Mouse (Mus musculus) hindbrain, postnatal 0 days (tissue): ENCODE measurements around the gene Gm156. TPM values are rescaled to one million over a fixed set of nuclear protein-coding genes. Genes with fewer than 3 reads are reported as not detected.

ENCODE experiments used
- ATAC-seq: fragments of 200-750 bp; cut with Nextera tagmentation; 2 replicates; pipeline ENCODE4 v1.8.0; 2017; ENCODE audit warnings: mild to moderate bottlenecking, moderate TSS enrichment, moderate library complexity
- DNase-seq: peaks from one replicate; pipeline ENCODE4 v3.0.0-alpha.2; 2015; ENCODE audit warnings: low spot score
- H3K27ac ChIP-seq: fragments of 300-500 bp; sonication (generic); 2 replicates; pipeline ENCODE4 v1.5.1; 2014; ENCODE audit warnings: mild to moderate bottlenecking
- H3K27me3 ChIP-seq: fragments of 300-500 bp; sonication (generic); 2 replicates; pipeline ENCODE4 v1.6.1; 2014; ENCODE audit warnings: low read length, mixed read lengths; ENCODE audit not compliant: insufficient read depth
- H3K36me3 ChIP-seq: fragments of 300-500 bp; sonication (generic); 2 replicates; pipeline ENCODE4 v1.6.1; 2014; ENCODE audit warnings: low read length, mixed read lengths; ENCODE audit not compliant: insufficient read depth
- H3K4me1 ChIP-seq: fragments of 300-500 bp; sonication (generic); 2 replicates; pipeline ENCODE4 v1.6.1; 2014; ENCODE audit warnings: antibody characterized with exemption, low read length, mixed read lengths; ENCODE audit not compliant: insufficient read depth
- H3K4me2 ChIP-seq: fragments of 300-500 bp; sonication (generic); 2 replicates; pipeline ENCODE4 v1.6.1; 2014; ENCODE audit warnings: low read depth, mild to moderate bottlenecking, low read length, moderate library complexity, mixed read lengths
- H3K4me3 ChIP-seq: fragments of 300-500 bp; sonication (generic); 2 replicates; pipeline ENCODE4 v1.5.1; 2014; ENCODE audit warnings: low read length
- H3K9ac ChIP-seq: fragments of 300-500 bp; sonication (generic); replicated peaks from 2 replicates; pipeline ENCODE4 v1.6.1; 2014; ENCODE audit warnings: mild to moderate bottlenecking, low read length, moderate library complexity, mixed read lengths
- H3K9me3 ChIP-seq: fragments of 300-500 bp; sonication (generic); 2 replicates; pipeline ENCODE4 v1.6.1; 2016; ENCODE audit warnings: low read length, mixed read lengths
- CTCF ChIP-seq: IDR thresholded peaks from 2 replicates; pipeline ENCODE4 v1.5.1; 2016; ENCODE audit warnings: antibody characterized with exemption, control low read depth, low read depth
- WGBS: fragments of 180-500 bp; shearing (Covaris S2); extraction: QIAGEN DNeasy Blood & Tissue Kit; methylation state at CpG from one replicate; pipeline ENCODE4 v1.1.7; 2014; 5-methylcytosine and 5-hydroxymethylcytosine counted together
- polyA plus RNA-seq: library from polyadenylated mRNA; unstranded; fragments of >200 nt; fragmentation: Nextera tagmentation; extraction: Ambion mirVana; gene quantifications from 2 replicates; pipeline ENCODE4 v1.2.1, GENCODE M21; 2015
- total RNA-seq: library from RNA; depleted of rRNA; stranded (reverse); fragments of >200 nt; gene quantifications from 2 replicates; pipeline ENCODE4 v1.2.3, GENCODE M21; 2014; rRNA removed

Gm156 gene
- total and polyA plus RNA-seq, 2 experiments from 2014 or later = not detected

DNA sequence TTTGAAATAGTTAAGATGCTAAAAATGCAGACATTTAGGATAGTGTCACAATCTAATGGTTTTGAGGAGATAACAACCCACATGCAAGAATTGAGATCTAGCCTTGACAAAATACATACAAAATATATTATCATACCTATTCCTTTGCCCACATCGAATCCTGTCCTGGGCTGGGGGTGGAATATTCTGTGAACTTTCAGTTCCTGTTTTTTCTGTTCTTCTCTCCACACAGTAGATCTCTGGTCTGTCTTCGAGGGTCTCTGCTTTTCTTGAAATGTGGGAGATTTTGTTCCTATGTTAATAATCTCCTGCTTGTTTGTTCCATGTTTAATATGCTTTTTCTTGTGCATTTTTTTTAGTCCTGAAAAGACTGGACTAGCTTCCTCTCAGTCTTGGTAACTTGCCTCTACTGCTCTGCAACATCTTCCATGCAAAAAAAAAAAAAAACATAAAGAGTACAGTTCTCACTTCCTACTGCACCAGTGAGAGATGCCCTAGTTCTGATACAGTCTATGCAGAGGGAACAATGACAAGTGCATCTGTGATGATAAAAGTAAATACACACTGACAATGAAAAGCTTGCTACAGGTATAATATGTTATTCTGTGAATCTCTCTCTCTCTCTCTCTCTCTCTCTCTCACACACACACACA lies 43.9 kb downstream of the Gm156 start, which contains the start of gene Klri2:
Klri2 (minus strand) TSS at position 416 of the 653 bp plus-strand sequence.
- Histone ChIP-seq H3K27ac (no peak within 1 kb of the TSS), H3K9ac (no peak within 1 kb of the TSS), H3K36me3 (no peaks in the 10 kb centered on the region), H3K9me3 (no peaks in the 10 kb centered on the region), H3K4me1 (no peaks in the 10 kb centered on the region), H3K4me2 (no peak within 1 kb of the TSS), H3K4me3 (no peak within 1 kb of the TSS), H3K27me3 (no peaks in the 10 kb centered on the region)
- WGBS = 74% methylated on average over 2 of the region's 2 CpGs
- DNase-seq (no peak), ATAC-seq (no peak)
- TF ChIP-seq CTCF = no peak

DNA sequence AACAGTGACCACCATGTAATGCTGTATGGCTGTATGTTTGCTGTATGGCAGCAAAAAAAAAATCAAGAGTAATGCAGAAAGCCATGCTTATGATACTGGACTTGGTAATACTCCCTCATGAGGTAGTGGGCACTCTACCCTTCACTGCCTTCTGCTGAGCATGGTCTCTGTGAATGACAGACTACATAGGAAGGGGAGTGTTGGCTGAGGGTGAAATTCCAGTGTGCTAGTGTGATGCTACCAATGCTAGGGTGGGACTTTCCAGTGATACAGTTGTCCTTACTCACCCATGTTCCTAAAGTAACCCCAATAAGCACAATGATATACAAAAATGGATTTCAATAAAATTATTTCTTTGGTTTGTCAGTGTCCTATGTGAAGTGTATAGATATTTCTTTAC lies 47.7 kb downstream of the Gm156 start:
- no peak for TF ChIP-seq CTCF
- 0 out of 2 replicates have a peak, but pooled peaks cover 2% of the 10 kb centered on the region for H3K9me3 ChIP-seq
- H3K4me1 ChIP-seq = no peaks in the 10 kb centered on the region
- H3K4me2 ChIP-seq = no peak overlapping the region
- H3K4me3 ChIP-seq = no peak overlapping the region
- H3K9ac ChIP-seq = no peak overlapping the region
- DNase-seq (no peak), ATAC-seq (no peak)
- no peak overlapping the region for H3K27ac ChIP-seq
- no peaks in the 10 kb centered on the region for H3K27me3 ChIP-seq
- no peaks in the 10 kb centered on the region for H3K36me3 ChIP-seq

GRCm38 (mm10) chr6:129727237-129727636 lies 56.8 kb downstream of the Gm156 start:
- WGBS = 85% methylated on average over 1 of the region's 1 CpGs
- Histone ChIP-seq H3K36me3 (no peaks in the 10 kb centered on the region), H3K9me3 (no peaks in the 10 kb centered on the region), H3K4me2 (no peak overlapping the region), H3K4me3 (no peak overlapping the region), H3K27ac (no peak overlapping the region), H3K9ac (no peak overlapping the region), H3K27me3 (no peaks in the 10 kb centered on the region), H3K4me1 (no peaks in the 10 kb centered on the region)
- no peak for ATAC-seq
- DNase-seq = no peak
- TF ChIP-seq CTCF = no peak

DNA sequence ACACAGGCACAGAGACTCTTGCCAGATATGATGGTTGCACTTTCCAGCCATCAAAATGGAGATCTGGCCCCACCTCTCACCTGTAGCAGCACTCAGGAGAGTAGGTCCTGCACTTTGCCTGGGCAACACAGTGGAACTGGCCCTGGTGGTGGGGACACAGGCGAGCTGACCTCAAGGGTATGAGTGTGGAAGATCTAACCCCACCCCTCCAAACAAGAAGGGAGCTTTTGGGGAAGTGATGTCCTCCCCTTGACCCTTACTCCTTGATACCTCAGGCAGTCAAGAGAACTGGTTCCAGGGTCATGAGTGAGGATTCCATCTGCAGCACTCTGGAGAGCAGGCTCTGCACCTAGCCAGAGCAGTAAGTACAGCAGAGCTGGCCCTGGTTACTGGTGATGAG lies 62.7 kb downstream of the Gm156 start:
- DNase-seq = no peak
- Histone ChIP-seq H3K4me1 (no peaks in the 10 kb centered on the region), H3K9ac (no peak overlapping the region), H3K36me3 (no peaks in the 10 kb centered on the region), H3K4me3 (no peak overlapping the region), H3K27me3 (no peaks in the 10 kb centered on the region), H3K27ac (no peak overlapping the region), H3K4me2 (no peak overlapping the region), H3K9me3 (no peaks in the 10 kb centered on the region)
- 78% methylated on average over 1 of the region's 1 CpGs for WGBS
- TF ChIP-seq CTCF = no peak
- no peak for ATAC-seq

- H3K9me3 ChIP-seq = no peaks in the 10 kb centered on the region
- no peak overlapping the region for H3K27ac ChIP-seq
- H3K9ac ChIP-seq = no peak overlapping the region
- H3K36me3 ChIP-seq = no peaks in the 10 kb centered on the region
- H3K4me2 ChIP-seq = no peak overlapping the region
- no peaks in the 10 kb centered on the region for H3K27me3 ChIP-seq
- no peak for DNase-seq
- no peaks in the 10 kb centered on the region for H3K4me1 ChIP-seq
- 7% methylated on average over 3 of the region's 3 CpGs for WGBS
- ATAC-seq = no peak
- TF ChIP-seq CTCF = no peak
- H3K4me3 ChIP-seq = no peak overlapping the region
These were observed 63.6 kb downstream of the Gm156 start for GRCm38 (mm10) chr6:129720487-129720886.

DNA sequence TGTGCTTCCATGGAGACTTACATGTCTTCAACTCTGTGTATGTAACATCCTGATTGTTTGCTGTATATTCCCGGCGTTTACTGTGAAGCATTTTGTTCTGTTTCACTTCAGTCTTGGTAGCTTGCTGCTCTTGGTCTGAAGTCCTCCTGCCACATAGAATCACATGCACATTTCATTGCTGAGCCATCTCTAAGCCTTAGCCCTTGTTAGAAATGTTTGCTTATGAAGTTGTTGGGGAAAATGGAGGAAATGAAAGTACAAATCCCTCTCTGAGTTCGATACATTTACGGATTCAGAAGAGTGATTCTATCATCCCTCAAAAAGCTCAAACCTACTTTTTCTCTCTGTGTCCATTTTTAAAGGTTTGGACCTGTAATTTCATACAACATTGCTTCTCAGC lies 67.0 kb downstream of the Gm156 start, which contains the start of gene Klri1:
Klri1 (minus strand) TSS at position 101 of the 400 bp plus-strand sequence.
- Histone ChIP-seq H3K27ac (no peak within 1 kb of the TSS), H3K4me1 (no peaks in the 10 kb centered on the region), H3K9ac (no peak within 1 kb of the TSS), H3K4me3 (no peak within 1 kb of the TSS), H3K4me2 (no peak within 1 kb of the TSS), H3K36me3 (no peaks in the 10 kb centered on the region), H3K27me3 (no peaks in the 10 kb centered on the region), H3K9me3 (no peaks in the 10 kb centered on the region)
- TF ChIP-seq CTCF = no peak
- DNase-seq = no peak
- WGBS = 89% methylated on average over 4 of the region's 4 CpGs
- no peak for ATAC-seq

Other genes with a start within 250 kb of the Gm156 start
- not detected in 2 replicates for gene Klre1, start 206.4 kb downstream of the Gm156 start, total RNA-seq
- gene Klre1, start 206.4 kb downstream of the Gm156 start, polyA plus RNA-seq = 0.21 TPM in 1 of 2 replicates, not detected in the other
- gene Klrd1, start 192.5 kb downstream of the Gm156 start, total RNA-seq = not detected in 2 replicates
- not detected in 2 replicates for gene Klrd1, start 192.5 kb downstream of the Gm156 start, polyA plus RNA-seq
- gene Klrk1, start 160.4 kb downstream of the Gm156 start, total RNA-seq = not detected in 2 replicates
- 0.05 and 0.13 TPM in 2 replicates for gene Klrk1, start 160.4 kb downstream of the Gm156 start, polyA plus RNA-seq
- not detected in 2 replicates for gene Klrc3, start 140.9 kb downstream of the Gm156 start, total RNA-seq
- gene Klrc3, start 140.9 kb downstream of the Gm156 start, polyA plus RNA-seq = not detected in 2 replicates
- not detected in 2 replicates for gene Klrc2, start 123.6 kb downstream of the Gm156 start, total RNA-seq
- not detected in 2 replicates for gene Klrc2, start 123.6 kb downstream of the Gm156 start, polyA plus RNA-seq
- not detected in 2 replicates for gene Klrc1, start 105.3 kb downstream of the Gm156 start, total RNA-seq
- not detected in 2 replicates for gene Klrc1, start 105.3 kb downstream of the Gm156 start, polyA plus RNA-seq
- gene Klri1, start 67.1 kb downstream of the Gm156 start, total RNA-seq = 1.1 TPM in 1 of 2 replicates, not detected in the other
- 0.35 and 0.44 TPM in 2 replicates for gene Klri1, start 67.1 kb downstream of the Gm156 start, polyA plus RNA-seq
- gene Klri2, start 43.8 kb downstream of the Gm156 start, total RNA-seq = not detected in 2 replicates
- gene Klri2, start 43.8 kb downstream of the Gm156 start, polyA plus RNA-seq = not detected in 2 replicates
- not detected in 2 replicates for gene Gm17631, start 78.4 kb upstream of the Gm156 start, total RNA-seq
- gene Gm17631, start 78.4 kb upstream of the Gm156 start, polyA plus RNA-seq = not detected in 2 replicates
- not detected in 2 replicates for gene Klra17, start 92.4 kb upstream of the Gm156 start, total RNA-seq
- gene Klra17, start 92.4 kb upstream of the Gm156 start, polyA plus RNA-seq = not detected in 2 replicates
- not detected in 2 replicates for gene Klra5, start 133.4 kb upstream of the Gm156 start, total RNA-seq
- not detected in 2 replicates for gene Klra5, start 133.4 kb upstream of the Gm156 start, polyA plus RNA-seq
- not detected in 2 replicates for gene Klra6, start 242.7 kb upstream of the Gm156 start, total RNA-seq
- gene Klra6, start 242.7 kb upstream of the Gm156 start, polyA plus RNA-seq = not detected in 2 replicates